Mouse (Mus musculus) limb, embryonic 14.5 days (tissue): Measurements from ENCODE around the gene Nav2. TPM values are rescaled to one million over a fixed set of nuclear protein-coding genes. Genes with fewer than 3 reads are reported as not detected.

ENCODE experiments used
- ATAC-seq: fragments of 200-750 bp; cut with Nextera tagmentation; 2 replicates; pipeline ENCODE4 v1.8.0; 2017; ENCODE audit warnings: low read depth, moderate number of reproducible peaks, moderate TSS enrichment; ENCODE audit not compliant: low FRiP score
- DNase-seq: peaks from one replicate; pipeline ENCODE4 v3.0.0-alpha.2; 2015; ENCODE audit warnings: low spot score
- H3K27ac ChIP-seq: fragments of 300-500 bp; sonication (generic); replicated peaks from 2 replicates; pipeline ENCODE4 v1.5.1; 2014; ENCODE audit warnings: low read depth, mild to moderate bottlenecking, low read length, moderate library complexity, mixed read lengths
- H3K27me3 ChIP-seq: fragments of 300-500 bp; sonication (generic); 2 replicates; pipeline ENCODE4 v1.6.1; 2014; ENCODE audit warnings: low read length, mixed read lengths; ENCODE audit not compliant: control insufficient read depth, insufficient read depth
- H3K36me3 ChIP-seq: fragments of 300-500 bp; sonication (generic); 2 replicates; pipeline ENCODE4 v1.6.1; 2014; ENCODE audit warnings: mild to moderate bottlenecking, low read length, moderate library complexity, mixed read lengths; ENCODE audit not compliant: control insufficient read depth, insufficient read depth
- H3K4me1 ChIP-seq: fragments of 300-500 bp; sonication (generic); 2 replicates; pipeline ENCODE4 v1.6.1; 2014; ENCODE audit warnings: antibody characterized with exemption, low read length, mixed read lengths; ENCODE audit not compliant: control insufficient read depth, insufficient read depth
- H3K4me2 ChIP-seq: fragments of 300-500 bp; sonication (generic); replicated peaks from 2 replicates; pipeline ENCODE4 v1.6.1; 2014; ENCODE audit warnings: low read depth, mild to moderate bottlenecking, low read length, moderate library complexity; ENCODE audit not compliant: severe bottlenecking
- H3K4me3 ChIP-seq: fragments of 300-500 bp; sonication (generic); replicated peaks from 2 replicates; pipeline ENCODE4 v1.5.1; 2014; ENCODE audit warnings: low read length
- H3K9ac ChIP-seq: fragments of 300-500 bp; sonication (generic); 2 replicates; pipeline ENCODE4 v1.6.1; 2014; ENCODE audit warnings: mild to moderate bottlenecking, low read depth, low read length, moderate library complexity; ENCODE audit not compliant: severe bottlenecking
- H3K9me3 ChIP-seq: fragments of 300-500 bp; sonication (generic); 2 replicates; pipeline ENCODE4 v1.6.1; 2016; ENCODE audit warnings: low read length; ENCODE audit not compliant: control insufficient read depth
- POLR2A ChIP-seq: fragments of 200-500 bp; IDR thresholded peaks from 2 replicates; pipeline ENCODE4 v1.8.0; 2012; ENCODE audit warnings: inconsistent platforms, mild to moderate bottlenecking, moderate library complexity, borderline replicate concordance; ENCODE audit not compliant: insufficient read depth, insufficient read length; ENCODE audit errors: extremely low read depth
- WGBS: fragments of 180-500 bp; shearing (Covaris S2); extraction: QIAGEN DNeasy Blood & Tissue Kit; methylation state at CpG from one replicate; pipeline ENCODE4 v1.1.7; 2014; 5-methylcytosine and 5-hydroxymethylcytosine counted together
- polyA plus RNA-seq, 2 experiments: library from polyadenylated mRNA; depleted of rRNA in 1 of 2; stranded (reverse) in 1 of 2; unstranded in 1 of 2; fragments of >200 nt; fragmentation: Nextera tagmentation in 1 of 2; extraction: Ambion mirVana in 1 of 2; gene quantifications; 2 replicates each; pipeline versions ENCODE4 v1.2.1 to v1.2.3; 2012 to 2014

Gene Nav2
- polyA plus RNA-seq, 2 experiments = 15.8 to 16.8 TPM

DNA sequence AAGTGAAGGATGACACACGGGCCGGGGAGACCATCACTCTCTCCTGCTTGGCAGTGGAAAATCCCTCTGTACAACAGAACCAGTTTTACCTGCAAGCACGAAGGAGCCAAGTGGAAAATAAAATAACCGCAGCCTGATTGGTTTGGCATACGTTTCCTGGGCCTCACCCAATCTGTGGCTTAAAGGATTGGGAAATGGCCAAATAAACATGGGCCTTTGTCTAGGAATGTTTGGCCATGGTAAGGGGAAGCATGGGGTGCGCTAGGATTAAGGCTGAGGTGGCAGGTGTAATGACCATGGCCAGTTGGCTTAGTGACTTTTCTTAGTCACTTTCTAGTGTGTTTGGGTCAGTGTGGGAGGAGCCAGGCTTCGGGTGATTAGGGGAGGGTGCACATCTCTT, 424.1 kb downstream of the Nav2 start:
- no peak for ATAC-seq
- WGBS = 70% methylated on average over 7 of the region's 7 CpGs
- H3K27ac ChIP-seq = no peak overlapping the region

DNA sequence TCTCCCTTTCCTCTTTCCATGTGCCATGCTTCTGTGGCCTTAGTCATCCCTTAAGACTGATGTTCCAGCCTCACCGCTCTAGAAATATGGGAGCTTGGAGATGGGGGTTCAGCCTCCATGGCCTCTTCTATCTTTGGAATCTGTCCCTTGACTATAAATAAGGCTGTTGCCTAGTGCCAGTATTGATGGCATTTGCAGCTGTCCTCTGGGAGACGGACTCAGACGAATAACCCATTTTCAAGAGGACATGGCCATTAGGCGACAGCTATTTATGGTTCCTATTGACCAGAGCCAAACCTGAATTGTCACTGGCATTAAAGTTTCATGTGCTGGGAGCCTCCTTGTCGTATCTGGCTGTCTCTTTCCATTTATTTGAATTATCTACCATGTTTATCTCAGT, 425.6 kb downstream of the Nav2 start:
- no peak overlapping the region for H3K4me2 ChIP-seq
- no peaks in the 10 kb centered on the region for H3K9me3 ChIP-seq
- peaks cover 10% of the 10 kb centered on the region; the same call in 1 of the 2 replicates for H3K4me1 ChIP-seq
- no peak for TF ChIP-seq POLR2A
- no peaks in the 10 kb centered on the region for H3K36me3 ChIP-seq
- no peak overlapping the region for H3K27ac ChIP-seq
- H3K9ac ChIP-seq = no peak overlapping the region
- H3K4me3 ChIP-seq = no peak overlapping the region
- H3K27me3 ChIP-seq = no peaks in the 10 kb centered on the region
- ATAC-seq (no peak), DNase-seq (no peak)
- 49% methylated on average over 5 of the region's 5 CpGs for WGBS

More for the DNA sequence above, 424.1 kb downstream of the Nav2 start:
- Histone ChIP-seq H3K36me3 (no peaks in the 10 kb centered on the region), H3K9me3 (no peaks in the 10 kb centered on the region), H3K4me3 (no peak overlapping the region), H3K27me3 (no peaks in the 10 kb centered on the region), H3K9ac (no peak overlapping the region), H3K4me1 (peaks cover 10% of the 10 kb centered on the region; the same call in 1 of the 2 replicates), H3K4me2 (no peak overlapping the region)
- DNase-seq = peak; percentile 38
- TF ChIP-seq POLR2A = no peak

DNA sequence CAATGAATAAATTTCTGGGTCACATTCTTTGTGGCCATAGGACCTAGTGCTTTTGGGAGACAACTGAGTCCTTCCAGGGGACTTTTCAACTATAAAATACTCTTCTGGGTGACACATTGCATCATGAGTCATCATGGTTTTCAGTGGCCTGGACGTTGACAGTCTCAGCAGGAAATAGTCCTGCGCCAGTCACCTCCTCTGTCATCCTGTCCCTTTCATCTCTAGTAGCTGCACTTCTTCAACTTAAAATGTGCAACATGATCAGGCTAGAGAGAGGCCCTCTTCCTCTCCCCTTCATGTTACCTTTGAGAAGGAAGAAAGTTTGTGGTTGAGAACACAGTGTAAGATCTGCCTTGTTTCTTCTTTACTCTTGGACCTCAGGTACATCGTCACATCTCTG, 426.5 kb downstream of the Nav2 start:
- DNase-seq = no peak
- ATAC-seq = no peak
- WGBS = 44% methylated on average over 3 of the region's 3 CpGs
- Histone ChIP-seq H3K27me3 (no peaks in the 10 kb centered on the region), H3K36me3 (no peaks in the 10 kb centered on the region), H3K9me3 (no peaks in the 10 kb centered on the region), H3K4me2 (no peak overlapping the region), H3K4me1 (peaks cover 10% of the 10 kb centered on the region; the same call in 1 of the 2 replicates), H3K4me3 (no peak overlapping the region), H3K9ac (no peak overlapping the region), H3K27ac (no peak overlapping the region)
- TF ChIP-seq POLR2A = no peak

DNA sequence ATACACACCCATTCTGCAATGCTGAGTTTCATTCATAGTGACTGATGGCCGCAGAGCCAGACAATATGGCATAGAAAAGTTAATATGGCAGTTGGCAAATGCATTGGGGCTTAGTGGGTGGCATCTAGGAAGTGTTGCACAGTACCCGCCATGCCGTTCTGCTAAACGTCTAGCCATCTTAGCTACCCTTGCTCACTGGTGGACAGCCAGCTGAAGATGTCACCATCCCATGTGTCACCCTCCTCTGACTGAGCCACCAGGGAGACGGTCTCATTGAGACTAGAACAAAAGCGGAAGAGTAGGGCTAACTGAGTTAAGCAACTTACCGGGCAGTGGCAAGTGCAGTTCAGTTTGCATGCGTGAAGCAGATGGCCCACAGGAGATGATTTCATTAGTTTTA, 428.2 kb downstream of the Nav2 start:
- 86% methylated on average over 8 of the region's 8 CpGs for WGBS
- no peak overlapping the region for H3K27ac ChIP-seq
- H3K4me2 ChIP-seq = no peak overlapping the region
- no peak for TF ChIP-seq POLR2A
- H3K9ac ChIP-seq = no peak overlapping the region
- no peaks in the 10 kb centered on the region for H3K9me3 ChIP-seq
- no peaks in the 10 kb centered on the region for H3K27me3 ChIP-seq
- H3K4me1 ChIP-seq = peaks cover 6% of the 10 kb centered on the region; the same call in 1 of the 2 replicates
- H3K36me3 ChIP-seq = no peaks in the 10 kb centered on the region
- DNase-seq = no peak
- no peak for ATAC-seq
- no peak overlapping the region for H3K4me3 ChIP-seq

DNA sequence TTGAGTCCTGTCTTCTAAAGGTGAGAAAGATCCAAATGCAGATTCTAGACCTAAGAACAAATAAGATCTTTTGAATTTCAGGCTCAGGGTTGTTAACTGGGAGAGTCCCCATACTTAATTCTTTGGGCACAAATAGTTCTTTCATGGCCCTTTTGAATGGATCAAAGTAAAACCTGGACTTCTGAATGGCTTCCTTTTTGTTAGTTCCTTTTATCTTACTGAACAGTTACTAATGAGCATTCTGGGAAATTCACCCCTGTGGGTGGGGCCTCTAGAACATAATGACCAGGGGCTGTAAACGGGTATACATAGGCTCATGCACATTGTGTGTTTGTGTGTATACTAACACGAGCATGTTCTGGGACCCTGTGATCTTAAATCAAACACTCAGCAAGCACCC, 429.2 kb downstream of the Nav2 start:
- Histone ChIP-seq H3K4me1 (peaks cover 10% of the 10 kb centered on the region), H3K4me2 (no peak overlapping the region), H3K9ac (no peak overlapping the region), H3K9me3 (no peaks in the 10 kb centered on the region), H3K27me3 (no peaks in the 10 kb centered on the region), H3K36me3 (no peaks in the 10 kb centered on the region), H3K4me3 (no peak overlapping the region), H3K27ac (no peak overlapping the region)
- DNase-seq (no peak), ATAC-seq (no peak)
- no peak for TF ChIP-seq POLR2A
- 15% methylated on average over 2 of the region's 2 CpGs for WGBS

DNA sequence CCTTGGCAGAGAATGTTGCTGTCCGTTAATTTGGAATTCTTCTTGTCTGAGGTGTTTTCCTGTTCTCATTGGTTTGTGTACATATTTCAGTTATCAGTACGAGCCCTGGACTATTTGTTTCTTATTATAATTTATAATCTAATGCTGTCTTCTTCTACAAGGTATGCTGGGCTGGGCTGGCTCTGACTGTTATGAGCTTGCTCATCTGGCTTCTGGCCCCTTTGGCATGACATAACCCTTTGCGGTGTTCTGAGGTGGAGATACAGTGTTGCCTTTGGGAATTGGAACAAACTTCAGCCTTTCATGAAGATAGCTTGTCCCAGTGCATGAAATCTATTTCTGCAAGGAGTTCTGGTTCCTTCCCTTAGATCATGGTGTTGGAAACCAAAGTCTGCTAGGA, 431.4 kb downstream of the Nav2 start:
- Histone ChIP-seq H3K36me3 (no peaks in the 10 kb centered on the region), H3K27me3 (no peaks in the 10 kb centered on the region), H3K4me3 (no peak overlapping the region), H3K4me2 (no peak overlapping the region), H3K27ac (no peak overlapping the region), H3K9me3 (no peaks in the 10 kb centered on the region), H3K9ac (no peak overlapping the region), H3K4me1 (peaks cover 21% of the 10 kb centered on the region)
- no peak for ATAC-seq
- TF ChIP-seq POLR2A = no peak
- WGBS = 86% methylated on average over 3 of the region's 3 CpGs
- no peak for DNase-seq
